Mouse (Mus musculus) lung, postnatal 0 days (tissue): ENCODE results near the gene Dtx3.

Experiments used
- CTCF ChIP-seq: IDR thresholded peaks from 2 replicates; pipeline ENCODE4 v1.5.1; 2016; ENCODE audit warnings: antibody characterized with exemption, mild to moderate bottlenecking
- EP300 ChIP-seq: IDR thresholded peaks from 2 replicates; pipeline ENCODE4 v1.6.1; 2016; ENCODE audit warnings: antibody characterized with exemption, mild to moderate bottlenecking, control low read depth

GRCm38 (mm10) chr10:127179871-127180694 is 15.4 kb downstream of the Dtx3 start, which contains the start of gene Slc26a10:
- TF ChIP-seq CTCF = no peak
- TF ChIP-seq EP300 = no peak
